Mouse (Mus musculus) kidney, postnatal 4 days (tissue): Measurements from ENCODE around the gene Gcsam.

Experiments used
- DNase-seq, 2 experiments: peaks; one replicate each; pipeline ENCODE4 v3.0.0; 2021; ENCODE audit warnings: mixed read lengths in 2 of 2

Gene Gcsam

GRCm38 (mm10) chr16:45653009-45653933 is 43.1 kb downstream of the Gcsam start:
- peak; percentile 3 to 13 for DNase-seq

- peak; percentile 45 to 65 for DNase-seq
These were observed 43.8 kb downstream of the Gcsam start, which contains the start of gene BC016579 for GRCm38 (mm10) chr16:45653934-45654332. Gene BC016579, minus strand, starts transcription at chr16:45654068.

DNA sequence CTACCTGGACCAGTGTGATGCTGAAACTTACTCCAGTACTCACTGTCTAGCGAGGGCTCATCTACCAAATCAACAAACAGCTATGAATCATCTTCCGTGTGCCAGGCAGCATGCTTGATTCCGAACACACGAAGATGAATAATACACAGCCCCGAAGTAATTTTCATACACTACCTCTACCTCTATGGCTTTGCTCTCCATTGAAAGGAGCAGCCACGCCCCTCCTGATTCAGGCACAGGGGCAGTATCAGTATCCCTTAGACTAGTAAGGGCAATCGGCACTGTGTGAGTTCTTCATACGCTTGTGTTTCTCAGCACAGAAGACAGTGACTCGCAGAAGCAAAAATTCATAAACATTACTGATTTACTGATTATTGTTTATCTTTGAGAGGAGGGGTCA is 44.3 kb downstream of the Gcsam start:
- no peak for DNase-seq

DNA sequence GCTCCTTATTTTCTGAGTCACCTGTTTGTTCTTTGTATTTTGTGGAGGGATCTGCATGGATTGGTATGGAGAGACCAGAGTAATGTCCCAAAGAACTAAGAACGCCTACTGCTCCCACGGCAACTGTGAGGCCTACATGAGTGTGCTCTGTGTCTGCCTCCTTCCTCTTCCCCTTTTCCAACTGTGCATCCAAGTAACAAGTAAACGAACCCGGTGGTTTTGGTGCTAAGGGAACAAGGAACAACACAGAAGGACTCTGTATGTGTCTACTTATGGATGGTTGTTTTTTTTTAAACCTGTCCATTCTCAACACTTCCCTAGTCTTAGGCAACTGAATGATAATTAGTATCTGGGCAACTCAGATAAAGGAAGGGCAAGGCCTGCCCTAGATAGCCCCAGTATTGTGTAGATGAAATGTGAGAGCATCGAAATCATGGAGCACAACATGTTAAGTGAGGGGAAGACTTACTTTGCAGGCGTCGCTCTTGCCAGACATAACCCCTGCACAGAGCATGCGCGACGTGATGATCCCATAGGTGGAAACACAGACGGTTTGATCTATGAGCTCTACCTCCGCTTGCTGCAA is 47.5 kb downstream of the Gcsam start:
- DNase-seq, result no peak

GRCm38 (mm10) chr16:45658248-45658647 is 48.1 kb downstream of the Gcsam start:
- no peak for DNase-seq

DNA sequence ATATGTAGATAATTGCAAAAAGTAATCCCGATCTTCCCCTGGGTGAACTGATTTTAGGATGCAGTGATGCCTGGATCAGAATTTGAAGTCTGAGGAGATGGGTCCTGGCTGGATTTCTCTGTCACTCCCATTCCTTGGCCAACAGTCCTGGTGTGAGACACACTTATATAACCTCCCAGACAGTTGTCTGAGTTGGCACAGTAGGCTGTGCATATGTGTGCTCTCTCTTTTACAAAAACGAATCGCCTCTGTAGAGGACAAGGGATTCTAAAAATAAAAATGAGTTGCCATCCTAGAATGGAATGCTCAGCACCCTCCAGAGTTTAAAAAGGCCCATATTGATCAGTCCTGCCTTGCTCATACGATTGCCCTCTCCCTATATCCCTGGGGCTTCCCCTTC is 49.4 kb downstream of the Gcsam start:
- no peak for DNase-seq

- DNase-seq, result no peak
These were observed 52.2 kb downstream of the Gcsam start for GRCm38 (mm10) chr16:45662381-45662780.

GRCm38 (mm10) chr16:45666136-45666535 is 56.0 kb downstream of the Gcsam start:
- peak in 1 of 2 experiments; percentile 11 for DNase-seq

DNA sequence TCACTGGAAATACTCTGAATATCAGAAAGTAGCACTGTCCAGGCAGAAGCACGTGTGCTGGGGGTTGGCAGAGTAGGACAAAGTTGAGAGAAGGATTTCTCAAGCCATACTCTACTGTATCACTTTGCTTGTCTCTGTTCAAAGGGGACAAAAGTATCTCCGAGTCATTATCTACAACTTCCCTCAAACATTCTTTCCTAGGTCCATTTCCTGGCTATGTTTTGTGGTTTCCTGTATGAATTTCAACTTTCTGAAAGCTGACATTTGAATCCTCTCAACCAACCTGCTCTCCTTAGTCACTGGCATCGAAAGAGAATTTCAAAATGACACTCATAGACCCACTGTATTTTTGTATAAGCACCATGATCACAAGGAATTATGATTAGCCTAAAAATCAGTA is 58.0 kb downstream of the Gcsam start:
- no peak for DNase-seq

DNA sequence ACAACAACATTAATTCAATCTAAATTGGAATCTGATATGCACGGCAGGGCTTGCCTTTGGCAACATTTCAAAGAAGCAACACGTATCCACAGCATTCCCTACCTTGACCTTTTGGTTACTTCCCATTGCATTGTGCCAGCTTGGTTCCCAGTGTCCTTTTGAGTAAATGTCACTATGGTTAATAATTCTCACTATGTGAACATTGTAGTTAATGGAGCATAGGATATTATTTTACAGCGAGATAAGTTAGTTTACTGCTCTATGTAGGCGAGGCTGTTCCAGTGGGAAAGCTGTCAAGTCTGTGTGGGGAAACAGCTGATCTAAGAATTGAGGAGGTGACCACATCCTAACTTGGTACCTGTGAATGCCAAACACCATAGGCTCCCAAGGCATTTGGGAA is 59.8 kb downstream of the Gcsam start:
- peak in 1 of 2 experiments; percentile 3 for DNase-seq
